Mouse (Mus musculus): Measurements from ENCODE around the gene Traf3.

- TF ChIP-seq CTCF (IDR thresholded peaks at IDR 0.05; ENCODE audit: borderline replicate concordance, insufficient read depth, low read length) (no peak), POLR2A (IDR thresholded peaks at IDR 0.05; ENCODE audit: low read depth, low read length) (no peak)
Observed at GRCm38 (mm10) chr12:111152981-111153710, 13.0 kb upstream of the Traf3 start.

All from embryonic fibroblast, embryonic 13.5 days (primary cell).